Mouse (Mus musculus) intestine, embryonic 16.5 days (tissue): ENCODE measurements at regions not wholly inside any gene's neighbourhood (a gene's known extent, or its start where the extent isn't known, plus 50 kb on each side); places are given as distances from the start of the nearest gene placed in this dataset.
A peak's percentile ranks its signal among the peaks of the same experiment; 100 is the strongest.
"Not testable (repeated sequence)": the region's sequence is repeated elsewhere in the genome, so short reads cannot be mapped to it uniquely, and the experiment has no call there.

Experiments used
- ATAC-seq: fragments of 200-750 bp; cut with Nextera tagmentation; 2 replicates; pipeline ENCODE4 v1.8.0; 2017; ENCODE audit warnings: moderate TSS enrichment, moderate library complexity
- H3K27ac ChIP-seq: fragments of 300-500 bp; sonication (generic); 2 replicates; pipeline ENCODE4 v1.5.1; 2014; ENCODE audit warnings: mild to moderate bottlenecking, low read length
- H3K27me3 ChIP-seq: fragments of 300-500 bp; sonication (generic); replicated peaks from 2 replicates; pipeline ENCODE4 v1.6.1; 2014; ENCODE audit warnings: low read length, control low read depth, mixed read lengths; ENCODE audit not compliant: control insufficient read depth, insufficient read depth
- H3K36me3 ChIP-seq: fragments of 300-500 bp; sonication (generic); 2 replicates; pipeline ENCODE4 v1.6.1; 2014; ENCODE audit warnings: low read length, control low read depth; ENCODE audit not compliant: control insufficient read depth, insufficient read depth
- H3K4me1 ChIP-seq: fragments of 300-500 bp; sonication (generic); 2 replicates; pipeline ENCODE4 v1.6.1; 2014; ENCODE audit warnings: low read length, control low read depth, mixed read lengths; ENCODE audit not compliant: control insufficient read depth, insufficient read depth
- H3K4me2 ChIP-seq: fragments of 300-500 bp; sonication (generic); 2 replicates; pipeline ENCODE4 v1.6.1; 2014; ENCODE audit warnings: low read depth, low read length, control low read depth
- H3K4me3 ChIP-seq: fragments of 300-500 bp; sonication (generic); 2 replicates; pipeline ENCODE4 v1.5.1; 2014; ENCODE audit warnings: mild to moderate bottlenecking, low read length
- H3K9ac ChIP-seq: fragments of 300-500 bp; sonication (generic); 2 replicates; pipeline ENCODE4 v1.6.1; 2014; ENCODE audit warnings: low read depth, low read length
- H3K9me3 ChIP-seq: fragments of 300-500 bp; sonication (generic); 2 replicates; pipeline ENCODE4 v1.6.1; 2016; ENCODE audit warnings: low read length, control low read depth; ENCODE audit not compliant: control insufficient read depth
- WGBS: fragments of 180-500 bp; shearing (Covaris S2); extraction: QIAGEN DNeasy Blood & Tissue Kit; methylation state at CpG from one replicate; pipeline ENCODE4 v1.1.7; 2014; 5-methylcytosine and 5-hydroxymethylcytosine counted together

DNA sequence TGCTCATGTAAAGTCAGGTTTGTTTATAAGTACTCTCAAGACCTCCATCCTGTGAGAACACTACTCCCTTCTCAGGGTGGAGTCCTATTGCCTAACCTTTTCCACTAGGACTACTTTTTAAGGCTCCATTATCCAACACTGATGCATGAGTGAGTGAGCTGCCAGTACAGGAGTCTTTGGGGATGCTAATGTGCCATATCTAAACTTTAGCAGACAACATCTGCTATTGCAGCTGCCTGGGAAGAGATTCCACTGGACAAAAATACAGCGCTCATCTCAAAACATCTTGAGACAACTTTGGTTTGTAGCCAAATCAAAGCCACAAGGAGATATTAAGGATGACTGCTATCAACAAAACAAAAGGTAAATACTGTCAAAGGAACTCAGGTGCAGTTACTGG is 52.3 kb upstream of the Gm10985 start:
- ATAC-seq: no peak
- 100% methylated on average over 1 of the region's 1 CpGs for WGBS
- no peaks in the 10 kb centered on the region for H3K9me3 ChIP-seq
- no peak overlapping the region for H3K4me2 ChIP-seq
- H3K27ac ChIP-seq: no peak overlapping the region
- no peak overlapping the region for H3K9ac ChIP-seq
- H3K36me3 ChIP-seq: no peaks in the 10 kb centered on the region
- no peak overlapping the region for H3K4me3 ChIP-seq
- no peaks in the 10 kb centered on the region for H3K4me1 ChIP-seq
- H3K27me3 ChIP-seq: no peaks in the 10 kb centered on the region

DNA sequence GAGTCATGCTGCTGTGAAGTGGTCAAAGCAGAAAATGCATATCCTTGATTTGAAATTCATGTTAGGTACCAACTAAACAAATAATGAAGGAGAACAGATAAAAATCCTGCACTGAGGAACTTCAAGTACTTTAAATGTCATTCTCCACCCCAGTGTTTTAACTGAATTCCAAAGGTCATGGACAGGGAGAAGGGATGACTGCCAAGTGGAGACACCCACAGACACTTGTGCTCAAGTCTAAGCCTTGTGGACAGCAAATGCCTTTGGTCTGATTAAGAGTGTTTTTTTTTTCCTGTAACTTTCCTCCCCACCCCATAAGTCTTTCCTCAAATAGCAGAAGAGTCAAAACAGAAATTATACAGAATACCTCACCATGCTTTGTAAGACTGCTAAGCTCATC is 55.2 kb upstream of the Gm10985 start:
- Histone ChIP-seq H3K27ac (no peak overlapping the region), H3K9ac (no peak overlapping the region), H3K27me3 (no peaks in the 10 kb centered on the region), H3K4me1 (no peaks in the 10 kb centered on the region), H3K4me2 (no peak overlapping the region), H3K9me3 (no peaks in the 10 kb centered on the region), H3K4me3 (no peak overlapping the region), H3K36me3 (no peaks in the 10 kb centered on the region)
- no peak for ATAC-seq

DNA sequence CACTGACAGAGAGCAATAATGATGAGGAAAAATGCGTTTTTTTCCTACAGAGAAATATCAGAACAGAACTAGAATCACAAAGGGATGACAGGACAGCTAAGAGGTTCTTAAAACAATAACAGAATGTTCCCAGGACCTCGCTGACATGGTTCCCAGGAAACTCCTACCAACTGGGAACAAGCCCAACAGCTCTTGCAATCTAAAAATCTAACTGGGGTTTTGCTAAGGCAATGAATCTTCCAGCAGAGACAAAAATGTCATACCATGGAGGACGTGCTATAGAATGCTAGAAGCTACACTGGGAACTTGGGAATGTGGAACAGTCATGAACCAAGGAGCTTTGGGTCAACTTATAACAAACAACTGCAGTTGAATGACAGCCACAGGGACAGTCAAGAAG is 59.7 kb upstream of the Gm10985 start:
- Histone ChIP-seq H3K27me3 (no peaks in the 10 kb centered on the region), H3K9ac (no peak overlapping the region), H3K27ac (no peak overlapping the region), H3K4me2 (no peak overlapping the region), H3K9me3 (no peaks in the 10 kb centered on the region), H3K4me1 (no peaks in the 10 kb centered on the region), H3K4me3 (no peak overlapping the region), H3K36me3 (no peaks in the 10 kb centered on the region)
- ATAC-seq: no peak
- 51% methylated on average over 3 of the region's 3 CpGs for WGBS

DNA sequence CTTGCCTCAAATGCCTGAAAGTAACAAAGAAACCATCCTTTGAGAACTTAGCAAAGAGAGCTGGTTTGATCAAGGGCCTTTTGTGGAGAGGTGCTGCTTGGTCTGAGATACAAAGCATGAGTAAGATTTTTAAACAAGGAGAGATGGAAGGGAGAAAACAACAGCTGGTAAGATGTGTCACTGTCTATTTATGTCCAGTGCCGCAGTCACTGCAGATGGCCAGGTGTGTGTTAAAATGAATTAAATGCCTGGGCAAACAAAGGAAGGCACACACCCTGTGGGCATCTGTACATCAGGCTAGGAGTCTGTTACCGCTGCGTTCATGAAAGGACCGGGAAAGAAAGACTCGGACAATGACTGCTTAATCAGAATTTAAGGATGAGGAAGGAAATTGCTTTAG is 68.2 kb upstream of the Gm10985 start:
- no peak for ATAC-seq
- WGBS: 81% methylated on average over 5 of the region's 5 CpGs

DNA sequence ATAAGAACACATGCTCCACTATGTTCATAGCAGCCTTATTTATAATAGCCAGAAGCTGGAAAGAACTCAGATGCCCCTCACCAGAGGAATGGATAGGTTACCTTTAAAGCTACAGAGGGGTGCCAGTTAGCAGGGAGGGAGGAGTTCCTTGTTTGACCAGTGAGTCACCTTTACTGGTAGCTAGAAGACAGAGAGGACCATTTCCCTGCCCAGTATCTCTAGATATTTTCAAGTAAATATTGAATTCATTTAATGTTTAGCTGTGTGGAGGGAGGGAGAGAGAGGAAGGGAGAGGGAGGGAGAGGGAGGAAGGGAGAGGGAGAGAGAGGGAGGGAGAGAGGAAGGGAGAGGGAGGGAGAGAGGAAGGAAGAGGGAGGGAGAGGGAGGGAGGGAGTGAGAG is 77.3 kb upstream of the Gm10985 start:
- Histone ChIP-seq H3K4me2 (no peak overlapping the region), H3K4me3 (no peak overlapping the region), H3K36me3 (no peaks in the 10 kb centered on the region), H3K9me3 (no peaks in the 10 kb centered on the region), H3K27ac (no peak overlapping the region), H3K9ac (no peak overlapping the region), H3K27me3 (no peaks in the 10 kb centered on the region), H3K4me1 (no peaks in the 10 kb centered on the region)
- no peak for ATAC-seq

More for the DNA sequence above, 68.2 kb upstream of the Gm10985 start:
- H3K27me3 ChIP-seq: no peaks in the 10 kb centered on the region
- H3K4me1 ChIP-seq: no peaks in the 10 kb centered on the region
- H3K27ac ChIP-seq: no peak overlapping the region
- no peak overlapping the region for H3K4me2 ChIP-seq
- H3K4me3 ChIP-seq: no peak overlapping the region
- no peaks in the 10 kb centered on the region for H3K9me3 ChIP-seq
- H3K9ac ChIP-seq: no peak overlapping the region
- no peaks in the 10 kb centered on the region for H3K36me3 ChIP-seq

DNA sequence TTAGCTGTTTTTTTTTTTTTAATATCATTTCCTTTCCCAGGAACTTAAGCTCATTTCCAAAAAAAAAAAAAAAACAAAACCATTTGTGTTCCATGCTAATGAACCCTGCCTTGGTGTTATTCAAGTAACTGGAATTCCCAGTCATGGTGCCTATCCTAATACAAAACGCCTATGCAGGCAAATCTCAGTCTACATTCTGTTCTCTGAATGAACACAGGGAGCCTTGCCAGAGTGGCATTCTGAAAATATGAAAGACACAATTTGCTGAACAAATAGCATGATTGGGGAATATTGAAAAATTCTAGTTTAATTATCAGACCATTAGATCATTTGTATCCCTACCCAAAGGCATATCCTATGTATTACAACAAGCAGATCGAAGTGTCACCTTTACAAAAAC is 80.9 kb upstream of the Gm10985 start:
- Histone ChIP-seq H3K4me3 (no peak overlapping the region), H3K4me2 (no peak overlapping the region), H3K27me3 (no peaks in the 10 kb centered on the region), H3K9ac (no peak overlapping the region), H3K9me3 (no peaks in the 10 kb centered on the region), H3K36me3 (no peaks in the 10 kb centered on the region), H3K4me1 (no peaks in the 10 kb centered on the region), H3K27ac (no peak overlapping the region)
- no peak for ATAC-seq
- WGBS: 81% methylated on average over 2 of the region's 2 CpGs

DNA sequence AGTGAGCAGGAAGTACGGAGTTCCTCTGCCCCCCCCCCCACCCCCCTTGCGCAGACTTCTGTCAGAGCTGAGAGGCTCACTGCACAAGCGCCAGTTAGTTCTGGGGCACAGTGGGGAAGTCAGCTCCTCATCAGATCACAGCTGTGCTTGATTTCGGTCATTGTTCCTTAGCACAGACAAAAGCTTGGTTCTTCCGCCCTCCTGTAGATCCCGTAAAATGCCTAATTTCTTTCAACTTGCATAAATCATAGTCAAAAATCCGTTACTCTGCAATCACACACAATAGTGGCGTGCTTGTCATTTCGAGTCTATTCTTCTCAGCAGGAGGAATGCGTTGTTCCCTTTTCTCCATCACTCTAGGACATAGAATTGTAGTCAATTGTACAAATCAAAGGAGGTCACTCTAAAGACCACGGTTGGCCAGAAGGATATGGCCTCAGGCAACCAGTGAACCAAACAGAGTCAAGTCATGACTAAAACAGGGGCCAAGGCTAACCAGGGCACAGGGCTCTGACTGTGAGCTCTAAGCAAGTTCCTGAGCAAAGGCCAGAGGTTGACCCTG is 83.3 kb upstream of the Gm10985 start:
- no peak for ATAC-seq
- H3K4me3 ChIP-seq: no peak overlapping the region
- no peak overlapping the region for H3K27ac ChIP-seq
- 69% methylated on average over 11 of the region's 11 CpGs for WGBS
- H3K9ac ChIP-seq: no peak overlapping the region
- no peaks in the 10 kb centered on the region for H3K4me1 ChIP-seq
- no peaks in the 10 kb centered on the region for H3K9me3 ChIP-seq
- no peaks in the 10 kb centered on the region for H3K27me3 ChIP-seq
- H3K4me2 ChIP-seq: no peak overlapping the region
- H3K36me3 ChIP-seq: no peaks in the 10 kb centered on the region

DNA sequence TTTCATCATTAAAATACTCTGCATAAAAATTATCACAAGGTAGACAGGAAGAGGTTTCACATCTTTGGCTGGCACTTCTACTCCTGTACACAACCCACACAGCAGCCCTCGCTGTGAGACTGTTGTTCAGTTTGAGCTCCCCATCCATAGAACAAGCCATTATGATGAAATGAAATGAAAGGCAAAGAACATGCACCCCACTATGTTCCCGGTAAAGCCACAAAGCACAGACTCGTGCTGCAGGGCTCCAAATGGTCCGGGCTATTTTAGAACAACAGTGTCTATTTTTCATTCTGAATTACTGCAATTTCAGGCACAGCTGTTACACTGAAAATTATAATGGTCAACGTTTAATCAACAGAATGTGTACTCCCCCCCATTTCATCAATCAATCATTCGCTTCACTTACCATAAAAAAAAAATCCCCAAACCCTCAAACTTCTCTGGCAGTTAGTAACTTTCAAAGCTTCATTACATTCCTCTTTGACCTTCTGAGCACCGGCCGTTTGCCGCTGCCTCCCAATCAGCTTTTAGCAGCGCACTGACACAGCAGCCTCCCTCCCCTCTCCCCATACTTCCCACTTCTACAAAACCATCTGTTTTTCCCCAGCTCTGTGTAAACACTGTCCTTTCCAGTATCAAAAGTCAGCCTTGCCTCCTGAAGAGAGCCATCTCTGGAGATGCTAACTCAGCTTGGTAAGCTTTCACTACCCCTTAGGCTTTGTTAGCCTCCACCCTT is 88.6 kb upstream of the Gm10985 start:
- H3K9ac ChIP-seq: no peak overlapping the region
- no peaks in the 10 kb centered on the region for H3K4me1 ChIP-seq
- no peak overlapping the region for H3K4me3 ChIP-seq
- WGBS: 35% methylated on average over 10 of the region's 10 CpGs
- H3K4me2 ChIP-seq: no peak overlapping the region
- no peaks in the 10 kb centered on the region for H3K9me3 ChIP-seq
- no peak overlapping the region for H3K27ac ChIP-seq
- no peak for ATAC-seq
- no peaks in the 10 kb centered on the region for H3K27me3 ChIP-seq
- no peaks in the 10 kb centered on the region for H3K36me3 ChIP-seq

DNA sequence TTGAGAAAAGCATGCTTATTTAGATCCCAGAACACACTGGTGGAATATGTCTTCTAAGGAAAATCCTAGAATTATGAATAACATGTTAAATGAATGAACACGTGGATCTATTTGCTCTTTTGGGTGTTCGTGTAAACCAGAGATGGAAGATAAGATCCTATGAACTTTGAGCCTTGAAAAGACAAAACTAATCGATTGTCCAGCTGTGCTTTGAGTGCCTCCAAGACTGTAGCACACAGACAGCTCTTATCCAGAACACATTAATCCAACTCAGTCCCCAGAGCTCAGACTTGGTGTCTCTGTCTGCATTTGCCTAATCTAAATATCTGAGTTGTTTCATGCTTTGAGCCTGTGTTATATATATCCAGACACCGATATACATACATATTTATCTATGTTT is 80.0 kb upstream of the Frem2 start:
- 41% methylated on average over 4 of the region's 4 CpGs for WGBS
- Histone ChIP-seq H3K4me1 (no peaks in the 10 kb centered on the region; the same call in 1 of the 2 replicates), H3K36me3 (no peaks in the 10 kb centered on the region), H3K4me2 (no peak overlapping the region), H3K9me3 (no peaks in the 10 kb centered on the region), H3K4me3 (no peak overlapping the region), H3K27ac (no peak overlapping the region), H3K27me3 (no peaks in the 10 kb centered on the region), H3K9ac (no peak overlapping the region)
- ATAC-seq: peak; percentile 50; the same call in 1 of the 2 replicates

DNA sequence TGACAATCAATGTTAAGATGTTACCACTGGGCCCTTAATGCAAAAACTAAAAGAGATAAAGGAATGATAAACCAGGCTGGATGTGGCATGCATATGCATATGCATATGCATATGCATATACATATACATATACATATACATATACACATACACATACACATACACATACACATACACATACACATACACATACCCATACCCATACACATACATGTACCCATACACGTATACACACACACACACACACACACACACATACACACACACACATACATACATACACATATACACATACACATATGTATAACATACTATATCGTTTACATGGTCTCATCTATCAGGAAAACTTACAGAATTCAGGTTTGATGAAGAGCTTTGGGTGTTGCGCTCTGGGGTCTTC is 78.5 kb upstream of the Frem2 start:
- not testable (repeated sequence) for H3K27me3 ChIP-seq, H3K27ac ChIP-seq, H3K36me3 ChIP-seq, H3K4me2 ChIP-seq, H3K9me3 ChIP-seq, ATAC-seq, H3K9ac ChIP-seq, H3K4me3 ChIP-seq, H3K4me1 ChIP-seq
- WGBS: 87% methylated on average over 3 of the region's 3 CpGs
